Mouse (Mus musculus) kidney, adult 2 months (tissue): ENCODE results near the gene Cldn4.

Source experiments
- CTCF ChIP-seq: fragments of 200-500 bp; conservative IDR thresholded peaks from 2 replicates; pipeline ENCODE4 v1.5.1; 2011; ENCODE audit warnings: low read depth, mild to moderate bottlenecking, control low read depth, low read length, moderate library complexity, mixed read lengths; ENCODE audit not compliant: insufficient read depth, insufficient read length
- POLR2A ChIP-seq: fragments of 200-500 bp; IDR thresholded peaks from one replicate; pipeline ENCODE4 v1.6.1; 2011; ENCODE audit warnings: low read depth, low read length, control low read depth

DNA sequence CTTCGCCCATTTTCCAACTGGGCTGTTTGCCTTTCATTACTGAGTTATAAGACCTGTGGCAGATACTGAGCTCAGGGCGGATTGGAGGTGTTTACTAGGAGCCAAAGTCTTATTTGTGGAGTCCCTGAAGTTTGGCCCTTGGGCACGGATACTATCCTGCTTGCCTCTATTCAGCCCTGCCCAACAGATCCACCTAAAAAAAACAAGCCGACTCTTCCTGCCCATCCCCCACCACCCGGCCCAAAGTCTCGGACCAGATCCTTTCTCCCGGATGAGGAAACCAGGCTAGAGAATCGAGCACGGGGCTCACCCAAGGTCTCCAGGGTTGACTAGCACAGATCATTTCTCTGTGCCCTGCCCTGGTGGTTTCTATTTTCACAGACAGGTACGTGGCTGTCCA is 34.4 kb upstream of the Cldn4 start:
- TF ChIP-seq POLR2A (no peak), CTCF (no peak)
